Mouse (Mus musculus) bone marrow, adult 2 months (tissue): ENCODE measurements around the gene Gcnt4.

ENCODE experiments used
- CTCF ChIP-seq: fragments of 200-500 bp; IDR thresholded peaks from 2 replicates; pipeline ENCODE4 v1.5.1; 2011; ENCODE audit warnings: low read length, control low read depth; ENCODE audit not compliant: control insufficient read depth, insufficient read depth
- POLR2A ChIP-seq: fragments of 200-500 bp; IDR thresholded peaks from 2 replicates; pipeline ENCODE4 v1.6.1; 2011; ENCODE audit warnings: low read depth, mild to moderate bottlenecking, control low read depth, low read length, borderline replicate concordance; ENCODE audit not compliant: control insufficient read depth

- no peak for TF ChIP-seq POLR2A
- no peak for TF ChIP-seq CTCF
These were observed 4.0 kb downstream of the Gcnt4 start for GRCm38 (mm10) chr13:96928432-96929039.
